Mouse (Mus musculus) myocyte (in vitro differentiated cells): ENCODE measurements around the gene Gm20449. TPM values are rescaled to one million over a fixed set of nuclear protein-coding genes. Genes with fewer than 3 reads are reported as not detected.
A peak's percentile ranks its signal among the peaks of the same experiment; 100 is the strongest.
"Not testable (repeated sequence)": the region's sequence is repeated elsewhere in the genome, so short reads cannot be mapped to it uniquely, and the experiment has no call there.

Experiments used
- H3K27me3 ChIP-seq: one replicate; pipeline ENCODE4 v1.6.1; 2011; ENCODE audit not compliant: control insufficient read depth, insufficient read depth, insufficient read length
- H3K36me3 ChIP-seq: one replicate; pipeline ENCODE4 v1.6.1; 2011; ENCODE audit not compliant: control insufficient read depth, insufficient read depth
- H3K4me2 ChIP-seq: one replicate; pipeline ENCODE4 v1.6.1; 2011; ENCODE audit warnings: low read depth, control low read depth
- H3K4me3 ChIP-seq: one replicate; pipeline ENCODE4 v1.5.1; 2011; ENCODE audit warnings: mild to moderate bottlenecking, control low read depth, moderate library complexity
- H3K79me2 ChIP-seq: one replicate; pipeline ENCODE4 v1.6.1; 2011; ENCODE audit not compliant: control insufficient read depth, insufficient read depth
- H3ac ChIP-seq: one replicate; pipeline ENCODE4 v1.6.1; 2011; ENCODE audit not compliant: control insufficient read depth, insufficient read length
- CEBPB ChIP-seq: IDR thresholded peaks from 2 replicates; pipeline ENCODE4 v1.6.1; 2011; ENCODE audit warnings: mild to moderate bottlenecking, moderate library complexity; ENCODE audit not compliant: poor library complexity, insufficient read depth, severe bottlenecking
- E2F4 ChIP-seq: IDR thresholded peaks from one replicate; pipeline ENCODE4 v1.6.1; 2011; ENCODE audit warnings: mild to moderate bottlenecking, control low read depth, moderate library complexity; ENCODE audit not compliant: insufficient read depth
- MAX ChIP-seq: IDR thresholded peaks from one replicate; pipeline ENCODE4 v1.6.1; 2011; ENCODE audit warnings: low read depth, mild to moderate bottlenecking, control low read depth
- MYOD1 ChIP-seq, 3 experiments: IDR thresholded peaks; one replicate each; pipeline ENCODE4 v1.6.1; 2011; ENCODE audit warnings: control low read depth in 2 of 3, low read depth in 2 of 3, mild to moderate bottlenecking in 2 of 3, moderate library complexity in 1 of 3; ENCODE audit not compliant: insufficient read length in 2 of 3, control insufficient read depth in 1 of 3
- MYOG ChIP-seq, 3 experiments: IDR thresholded peaks; one replicate each; pipeline ENCODE4 v1.6.1; 2011; ENCODE audit warnings: control low read depth in 2 of 3, low read depth in 2 of 3, mild to moderate bottlenecking in 2 of 3; ENCODE audit not compliant: insufficient read length in 2 of 3, control insufficient read depth in 1 of 3, insufficient read depth in 1 of 3
- POLR2A ChIP-seq: IDR thresholded peaks from one replicate; pipeline ENCODE4 v1.6.1; 2011; ENCODE audit warnings: low read depth, mild to moderate bottlenecking, control low read depth, moderate library complexity; ENCODE audit not compliant: insufficient read length
- POLR2AphosphoS2 ChIP-seq: IDR thresholded peaks from one replicate; pipeline ENCODE4 v1.6.1; 2011; ENCODE audit warnings: low read depth, control low read depth; ENCODE audit not compliant: insufficient read length
- REST ChIP-seq: IDR thresholded peaks from one replicate; pipeline ENCODE4 v1.6.1; 2011; ENCODE audit warnings: mild to moderate bottlenecking, control low read depth, moderate library complexity; ENCODE audit not compliant: insufficient read depth, insufficient read length
- SRF ChIP-seq: IDR thresholded peaks from one replicate; pipeline ENCODE4 v1.6.1; 2011; ENCODE audit warnings: low read depth; ENCODE audit not compliant: control insufficient read depth, insufficient read length
- TCF12 ChIP-seq: IDR thresholded peaks from one replicate; pipeline ENCODE4 v1.6.1; 2011; ENCODE audit warnings: mild to moderate bottlenecking, control low read depth; ENCODE audit not compliant: poor library complexity, insufficient read depth, severe bottlenecking
- TCF3 ChIP-seq: IDR thresholded peaks from one replicate; pipeline ENCODE4 v1.6.1; 2011; ENCODE audit warnings: low read depth, control low read depth; ENCODE audit not compliant: insufficient read length
- USF1 ChIP-seq: IDR thresholded peaks from one replicate; pipeline ENCODE4 v1.6.1; 2011; ENCODE audit warnings: low read depth, mild to moderate bottlenecking, control low read depth, moderate library complexity
- polyA plus RNA-seq: library from polyadenylated mRNA; unstranded; fragments of >200 nt; fragmentation: generic; extraction: Trizol; gene quantifications from one replicate; pipeline ENCODE4 v1.2.1, GENCODE M21; 2012; ENCODE audit warnings: missing spikeins

Gm20449 gene
- polyA plus RNA-seq, 1 experiment: not detected

GRCm38 (mm10) chr7:41500151-41500934 lies 1.1 kb upstream of the Gm20449 start:
- no peak overlapping the region for H3ac ChIP-seq
- no peaks in the 10 kb centered on the region for H3K36me3 ChIP-seq
- H3K27me3 ChIP-seq: no peaks in the 10 kb centered on the region
- H3K79me2 ChIP-seq: no peaks in the 10 kb centered on the region
- peak overlapping the region; percentile 90 for H3K4me2 ChIP-seq
- peak overlapping the region; percentile 48 for H3K4me3 ChIP-seq
- TF ChIP-seq TCF3: no peak

- peak in 2 of 3 experiments; percentile 25 to 27 for TF ChIP-seq MYOD1 (IDR thresholded peaks at IDR 0.05; ENCODE audit: control insufficient read depth in 1 of 3, insufficient read length in 2 of 3, low read depth in 2 of 3)
- not testable (repeated sequence) for H3K79me2 ChIP-seq, H3K36me3 ChIP-seq, H3ac ChIP-seq, H3K27me3 ChIP-seq
- H3K4me2 ChIP-seq: peak overlapping the region; percentile 90
- H3K4me3 ChIP-seq: peak overlapping the region; percentile 48
These were observed 214 bp downstream of the Gm20449 start for GRCm38 (mm10) chr7:41499018-41499388.

- H3K4me3 ChIP-seq: peak overlapping the region; percentile 48
These were observed 753 bp downstream of the Gm20449 start for GRCm38 (mm10) chr7:41498464-41498863.

GRCm38 (mm10) chr7:41497871-41498270 lies 1.3 kb downstream of the Gm20449 start:
- Histone ChIP-seq H3K27me3 (no peaks in the 10 kb centered on the region), H3K36me3 (no peaks in the 10 kb centered on the region), H3K4me3 (no peak overlapping the region), H3K79me2 (no peaks in the 10 kb centered on the region), H3ac (no peak overlapping the region), H3K4me2 (no peak overlapping the region)
- no peak for TF ChIP-seq MYOD1 (IDR thresholded peaks at IDR 0.05; ENCODE audit: control insufficient read depth in 1 of 3, insufficient read length in 2 of 3, low read depth in 2 of 3)
- no peak for TF ChIP-seq POLR2AphosphoS2
- TF ChIP-seq SRF: no peak
- TF ChIP-seq E2F4: no peak
- TF ChIP-seq MAX: no peak
- no peak for TF ChIP-seq CEBPB
- TF ChIP-seq TCF12: no peak
- TF ChIP-seq REST: no peak
- no peak for TF ChIP-seq MYOG (IDR thresholded peaks at IDR 0.05; ENCODE audit: control insufficient read depth in 1 of 3, insufficient read depth in 1 of 3, insufficient read length in 2 of 3, low read depth in 2 of 3)
- no peak for TF ChIP-seq TCF3
- no peak for TF ChIP-seq USF1
- TF ChIP-seq POLR2A: no peak

More at GRCm38 (mm10) chr7:41498464-41498863, 753 bp downstream of the Gm20449 start:
- H3K27me3 ChIP-seq, H3K79me2 ChIP-seq, H3ac ChIP-seq, H3K36me3 ChIP-seq: not testable (repeated sequence)
- peak overlapping the region; percentile 90 for H3K4me2 ChIP-seq

GRCm38 (mm10) chr7:41451864-41452263 lies 47.4 kb downstream of the Gm20449 start:
- Histone ChIP-seq H3K79me2 (no peaks in the 10 kb centered on the region), H3ac (no peak overlapping the region), H3K36me3 (no peaks in the 10 kb centered on the region), H3K4me3 (no peak overlapping the region), H3K27me3 (no peaks in the 10 kb centered on the region), H3K4me2 (no peak overlapping the region)
- TF ChIP-seq REST (no peak), POLR2AphosphoS2 (no peak), POLR2A (no peak), MAX (no peak), USF1 (no peak), TCF3 (no peak), TCF12 (no peak), E2F4 (no peak), CEBPB (no peak), MYOD1 (IDR thresholded peaks at IDR 0.05; ENCODE audit: control insufficient read depth in 1 of 3, insufficient read length in 2 of 3, low read depth in 2 of 3) (no peak), SRF (no peak), MYOG (IDR thresholded peaks at IDR 0.05; ENCODE audit: control insufficient read depth in 1 of 3, insufficient read depth in 1 of 3, insufficient read length in 2 of 3, low read depth in 2 of 3) (no peak)

GRCm38 (mm10) chr7:41448596-41448995 lies 50.6 kb downstream of the Gm20449 start, which contains the start of gene Vmn2r57:
Gene Vmn2r57 (minus strand): TSS chr7:41448696.
- H3K4me2 ChIP-seq, H3K27me3 ChIP-seq, H3K79me2 ChIP-seq, H3K36me3 ChIP-seq, H3K4me3 ChIP-seq, H3ac ChIP-seq: not testable (repeated sequence)
